Mouse (Mus musculus): Measurements from ENCODE around the gene Bbof1. TPM values are rescaled to one million over a fixed set of nuclear protein-coding genes. Genes with fewer than 3 reads are reported as not detected.

Gene Bbof1
- polyA plus RNA-seq, 1 experiment from 2014 or later, result 0.41 TPM

DNA sequence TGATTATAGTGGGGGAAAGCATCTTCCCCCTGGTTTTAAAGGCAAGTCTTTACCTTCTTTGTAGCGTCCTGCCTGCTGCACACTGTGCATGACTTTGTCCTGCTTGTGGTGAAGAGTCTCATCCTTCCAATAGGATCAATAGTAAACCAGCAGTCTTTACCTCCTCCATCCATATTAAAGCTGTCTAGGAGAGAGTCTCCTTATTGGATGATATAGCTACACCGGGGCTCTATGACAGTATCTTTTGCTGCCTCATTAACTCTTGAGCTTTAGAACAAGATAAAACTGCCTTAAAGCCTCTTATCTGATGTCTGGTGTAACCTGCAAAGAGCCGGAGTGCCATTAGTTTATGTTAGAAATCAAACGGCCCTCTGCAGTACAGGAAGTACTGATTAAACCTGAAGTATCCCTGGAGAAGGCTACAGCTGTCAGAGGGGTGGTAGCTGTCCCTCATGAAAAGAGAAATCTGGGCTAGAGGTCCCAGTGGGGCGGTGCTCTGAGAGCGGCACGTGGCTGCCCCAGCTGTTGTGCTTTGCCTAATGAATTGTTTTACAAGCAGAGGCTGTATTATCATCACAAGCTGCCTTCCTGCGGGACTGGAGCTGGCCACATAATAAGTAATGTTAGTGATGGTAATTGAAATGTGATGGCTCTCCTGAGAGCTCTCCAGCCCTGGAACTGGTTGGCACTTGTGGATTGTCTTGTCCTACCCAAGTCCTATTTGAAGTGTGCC, 78.6 kb downstream of the Bbof1 start:
- Histone ChIP-seq H3K4me2 (ENCODE audit: low read depth, low read length) (no peak overlapping the region), H3K27ac (replicated peaks; ENCODE audit: low read depth, low read length) (no peak overlapping the region), H3K4me3 (ENCODE audit: low read depth, low read length) (no peak overlapping the region), H3K36me3 (replicated peaks; ENCODE audit: control insufficient read depth, insufficient read depth, low read depth, low read length) (no peaks in the 10 kb centered on the region), H3K4me1 (ENCODE audit: control insufficient read depth, insufficient read depth, low read length) (no peaks in the 10 kb centered on the region), H3K27me3 (ENCODE audit: control insufficient read depth, insufficient read depth, low read length) (no peaks in the 10 kb centered on the region), H3K9me3 (replicated peaks; ENCODE audit: control insufficient read depth, low read length) (no peaks in the 10 kb centered on the region), H3K9ac (replicated peaks; ENCODE audit: low read length) (no peak overlapping the region)
- DNase-seq (ENCODE audit: low spot score) (peak; percentile 12), ATAC-seq (replicated peaks; ENCODE audit: insufficient number of reproducible peaks, low FRiP score, low TSS enrichment, low read depth) (peak; percentile 59)
- WGBS, result 43% methylated on average over 8 of the region's 8 CpGs

Other genes with a start within 250 kb of the Bbof1 start
- 3.6 and 4.1 TPM in 2 replicates for gene Elmsan1, start 190.2 kb upstream of the Bbof1 start, polyA plus RNA-seq (2014; fragmentation: Nextera tagmentation; extraction: Ambion mirVana)
- 12.9 and 14.7 TPM in 2 replicates for gene Ptgr2, start 123.8 kb upstream of the Bbof1 start, polyA plus RNA-seq (2014; fragmentation: Nextera tagmentation; extraction: Ambion mirVana)
- 111 and 114 TPM in 2 replicates for gene Zfp410, start 92.2 kb upstream of the Bbof1 start, polyA plus RNA-seq (2014; fragmentation: Nextera tagmentation; extraction: Ambion mirVana)
- 47.2 and 54.3 TPM in 2 replicates for gene Coq6, start 47.4 kb upstream of the Bbof1 start, polyA plus RNA-seq (2014; fragmentation: Nextera tagmentation; extraction: Ambion mirVana)
- 3.3 and 3.7 TPM in 2 replicates for gene Fam161b, start 47.2 kb upstream of the Bbof1 start, polyA plus RNA-seq (2014; fragmentation: Nextera tagmentation; extraction: Ambion mirVana)
- gene Entpd5, start within 50 bp of the Bbof1 start, polyA plus RNA-seq (2014; fragmentation: Nextera tagmentation; extraction: Ambion mirVana), result 9.0 and 10.9 TPM in 2 replicates
- 29.4 and 30.0 TPM in 2 replicates for gene Rnf113a2, start 8.1 kb downstream of the Bbof1 start, polyA plus RNA-seq (2014; fragmentation: Nextera tagmentation; extraction: Ambion mirVana)
- 31.4 and 33.5 TPM in 2 replicates for gene Aldh6a1, start 41.9 kb downstream of the Bbof1 start, polyA plus RNA-seq (2014; fragmentation: Nextera tagmentation; extraction: Ambion mirVana)
- 35.8 and 36.1 TPM in 2 replicates for gene Lin52, start 42.4 kb downstream of the Bbof1 start, polyA plus RNA-seq (2014; fragmentation: Nextera tagmentation; extraction: Ambion mirVana)
- 3.6 and 10.1 TPM in 2 replicates for gene Vsx2, start 160.7 kb downstream of the Bbof1 start, polyA plus RNA-seq (2014; fragmentation: Nextera tagmentation; extraction: Ambion mirVana)
- gene Abcd4, start 208.3 kb downstream of the Bbof1 start, polyA plus RNA-seq (2014; fragmentation: Nextera tagmentation; extraction: Ambion mirVana), result 6.3 and 6.5 TPM in 2 replicates
- not detected in 2 replicates for gene Vrtn, start 231.9 kb downstream of the Bbof1 start, polyA plus RNA-seq (2014; fragmentation: Nextera tagmentation; extraction: Ambion mirVana)

All from embryonic facial prominence, embryonic 11.5 days (tissue).